Mouse (Mus musculus) testis, adult 2 months (tissue): Measurements from ENCODE around the gene Sema4d. TPM values are rescaled to one million over a fixed set of nuclear protein-coding genes. Genes with fewer than 3 reads are reported as not detected.

Experiments
- H3K27ac ChIP-seq: fragments of 200-500 bp; 2 replicates; pipeline ENCODE4 v1.5.1; 2012; ENCODE audit warnings: low read depth, low read length; ENCODE audit not compliant: control insufficient read depth, insufficient read depth
- H3K27me3 ChIP-seq: fragments of 200-500 bp; 2 replicates; pipeline ENCODE4 v1.6.1; 2012; ENCODE audit warnings: mild to moderate bottlenecking, low read length, moderate library complexity; ENCODE audit not compliant: control insufficient read depth, insufficient read depth
- H3K36me3 ChIP-seq: fragments of 200-500 bp; 2 replicates; pipeline ENCODE4 v1.6.1; 2012; ENCODE audit warnings: mild to moderate bottlenecking, low read length; ENCODE audit not compliant: control insufficient read depth, insufficient read depth
- H3K4me1 ChIP-seq: fragments of 200-500 bp; 2 replicates; pipeline ENCODE4 v1.6.1; 2012; ENCODE audit warnings: low read length; ENCODE audit not compliant: control insufficient read depth, insufficient read depth
- H3K4me3 ChIP-seq: fragments of 200-500 bp; 2 replicates; pipeline ENCODE4 v1.5.1; 2012; ENCODE audit warnings: low read depth, mild to moderate bottlenecking, low read length, moderate library complexity, mixed read lengths; ENCODE audit not compliant: control insufficient read depth
- CTCF ChIP-seq: fragments of 200-500 bp; IDR thresholded peaks from 2 replicates; pipeline ENCODE4 v1.5.1; 2012; ENCODE audit warnings: low read depth, mild to moderate bottlenecking, inconsistent platforms, low read length, moderate library complexity; ENCODE audit not compliant: control insufficient read depth, insufficient read depth, insufficient replicate concordance
- POLR2A ChIP-seq: fragments of 200-500 bp; IDR thresholded peaks from 2 replicates; pipeline ENCODE4 v1.6.1; 2012; ENCODE audit warnings: low read depth, mild to moderate bottlenecking, inconsistent platforms, low read length, moderate library complexity; ENCODE audit not compliant: control insufficient read depth
- polyA plus RNA-seq: library from polyadenylated mRNA; depleted of rRNA; stranded (reverse); fragments of >200 nt; gene quantifications from 2 replicates; pipeline ENCODE4 v1.2.3, GENCODE M21; 2012

Sema4d gene
- polyA plus RNA-seq, 1 experiment, result 1.4 TPM

DNA sequence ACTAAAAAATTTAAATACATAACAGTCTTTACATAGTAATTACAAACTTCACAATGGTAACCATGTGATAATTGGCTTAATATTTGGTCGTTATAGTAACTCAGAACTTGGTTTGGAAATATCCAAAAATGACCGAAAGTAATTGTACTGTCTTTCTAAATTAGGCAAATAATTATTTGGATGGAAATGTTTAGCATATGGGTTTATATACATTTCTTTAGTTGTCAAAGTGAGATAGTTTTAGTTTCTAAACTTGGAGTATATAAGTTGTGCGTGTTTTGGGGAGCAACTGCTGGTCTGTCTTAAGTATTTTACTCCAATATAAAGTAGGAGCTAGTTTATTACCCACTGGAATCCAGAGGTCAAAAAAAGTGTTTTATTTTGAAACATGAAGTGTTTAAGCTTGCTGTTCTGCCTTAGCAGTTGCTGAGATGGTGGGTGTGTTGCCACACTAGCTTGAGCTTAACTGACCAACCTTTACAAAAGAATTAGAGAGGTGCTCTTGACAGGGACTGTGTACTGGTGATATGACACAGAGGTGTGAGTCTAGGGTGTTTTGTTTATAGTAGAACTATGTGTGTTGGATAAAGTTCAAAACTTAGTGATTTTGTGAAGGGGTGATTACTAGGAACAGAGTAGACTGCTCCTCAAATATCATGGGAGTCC is 147.1 kb downstream of the Sema4d start:
- Histone ChIP-seq H3K4me3 (peak overlapping the region; percentile 64), H3K27me3 (no peaks in the 10 kb centered on the region), H3K36me3 (peaks cover 2% of the 10 kb centered on the region), H3K27ac (peak overlapping the region; percentile 39), H3K4me1 (peaks cover 4% of the 10 kb centered on the region; the same call in 1 of the 2 replicates)
- TF ChIP-seq CTCF, result no peak
- TF ChIP-seq POLR2A, result no peak

DNA sequence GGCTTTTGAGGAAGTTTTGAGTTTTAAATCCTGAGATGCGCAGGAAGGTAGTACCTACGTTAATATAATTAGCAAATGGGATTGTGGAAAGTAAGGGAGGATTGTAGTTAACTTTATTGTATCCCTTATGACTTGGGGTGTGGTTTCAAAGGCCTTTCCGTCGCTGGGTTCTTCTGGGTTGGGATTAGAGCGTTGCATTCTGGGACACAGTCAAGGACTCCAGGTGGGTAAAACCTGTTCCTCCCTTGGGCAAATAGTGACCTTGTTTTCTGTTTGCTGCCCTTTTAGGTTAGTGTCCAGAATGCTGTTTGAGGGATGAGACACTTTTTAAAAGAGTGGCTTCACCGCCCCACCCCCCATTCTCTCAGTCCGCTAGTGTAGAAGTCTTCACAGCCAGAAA is 147.7 kb downstream of the Sema4d start:
- Histone ChIP-seq H3K27me3 (no peaks in the 10 kb centered on the region), H3K27ac (peak overlapping the region; percentile 99), H3K36me3 (peaks cover 2% of the 10 kb centered on the region), H3K4me1 (peaks cover 4% of the 10 kb centered on the region; the same call in 1 of the 2 replicates), H3K4me3 (peak overlapping the region; percentile 99)
- TF ChIP-seq CTCF, result no peak
- TF ChIP-seq POLR2A, result no peak

DNA sequence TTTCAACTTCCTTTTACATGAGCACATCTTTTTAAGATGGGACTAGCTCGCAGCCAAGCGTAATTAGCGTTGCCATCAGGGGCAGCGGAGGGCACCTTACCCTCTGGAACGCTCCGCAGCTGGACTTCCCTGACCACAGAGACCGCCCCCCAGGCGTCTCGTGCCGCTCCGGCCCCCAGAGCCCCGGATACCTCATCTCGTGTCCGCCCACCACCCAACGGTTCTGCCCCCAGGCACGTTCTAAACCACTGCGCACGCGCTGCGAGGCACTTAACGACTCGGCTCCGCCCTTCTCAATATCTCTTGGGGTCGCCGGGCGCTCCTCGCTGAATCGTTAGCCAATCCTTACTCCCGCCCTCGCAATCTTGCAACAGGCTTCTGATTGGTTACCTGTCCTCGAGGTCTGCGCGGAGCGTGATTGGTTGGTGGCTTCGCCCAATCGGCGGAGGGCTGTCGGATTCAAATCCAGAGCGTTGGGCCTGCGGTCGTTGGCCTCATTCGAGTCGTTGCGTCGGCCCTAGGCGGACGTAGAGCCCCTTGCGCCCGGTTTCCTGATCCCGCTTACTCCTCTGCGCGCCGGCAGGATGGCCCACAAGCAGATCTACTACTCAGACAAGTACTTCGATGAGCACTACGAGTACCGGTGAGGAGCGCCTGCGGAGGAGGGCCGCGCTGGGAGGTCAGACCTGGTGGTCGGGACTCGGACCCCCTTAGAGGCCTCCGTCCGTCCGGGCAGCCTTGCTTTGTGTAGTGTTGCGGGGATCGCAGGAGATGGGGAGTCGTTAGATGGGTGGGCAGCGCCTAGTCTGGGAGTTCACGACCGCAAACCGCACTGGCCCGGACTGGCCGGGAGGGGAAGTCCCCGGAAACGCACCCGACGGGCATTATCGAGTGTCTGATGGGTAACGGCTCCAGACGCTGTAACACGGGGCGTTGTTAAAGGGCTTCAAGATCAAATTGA is 148.4 kb downstream of the Sema4d start, which contains the start of gene Cks2:
Gene Cks2 (plus strand): TSS at position 404 of the 961 bp plus-strand sequence.
- TF ChIP-seq POLR2A, result peak; percentile 89
- TF ChIP-seq CTCF, result no peak
- Histone ChIP-seq H3K4me3 (peak within 1 kb of the TSS; percentile 99), H3K27me3 (no peaks in the 10 kb centered on the region), H3K4me1 (peaks cover 4% of the 10 kb centered on the region; the same call in 1 of the 2 replicates), H3K36me3 (peaks cover 2% of the 10 kb centered on the region), H3K27ac (peak within 1 kb of the TSS; percentile 99)

DNA sequence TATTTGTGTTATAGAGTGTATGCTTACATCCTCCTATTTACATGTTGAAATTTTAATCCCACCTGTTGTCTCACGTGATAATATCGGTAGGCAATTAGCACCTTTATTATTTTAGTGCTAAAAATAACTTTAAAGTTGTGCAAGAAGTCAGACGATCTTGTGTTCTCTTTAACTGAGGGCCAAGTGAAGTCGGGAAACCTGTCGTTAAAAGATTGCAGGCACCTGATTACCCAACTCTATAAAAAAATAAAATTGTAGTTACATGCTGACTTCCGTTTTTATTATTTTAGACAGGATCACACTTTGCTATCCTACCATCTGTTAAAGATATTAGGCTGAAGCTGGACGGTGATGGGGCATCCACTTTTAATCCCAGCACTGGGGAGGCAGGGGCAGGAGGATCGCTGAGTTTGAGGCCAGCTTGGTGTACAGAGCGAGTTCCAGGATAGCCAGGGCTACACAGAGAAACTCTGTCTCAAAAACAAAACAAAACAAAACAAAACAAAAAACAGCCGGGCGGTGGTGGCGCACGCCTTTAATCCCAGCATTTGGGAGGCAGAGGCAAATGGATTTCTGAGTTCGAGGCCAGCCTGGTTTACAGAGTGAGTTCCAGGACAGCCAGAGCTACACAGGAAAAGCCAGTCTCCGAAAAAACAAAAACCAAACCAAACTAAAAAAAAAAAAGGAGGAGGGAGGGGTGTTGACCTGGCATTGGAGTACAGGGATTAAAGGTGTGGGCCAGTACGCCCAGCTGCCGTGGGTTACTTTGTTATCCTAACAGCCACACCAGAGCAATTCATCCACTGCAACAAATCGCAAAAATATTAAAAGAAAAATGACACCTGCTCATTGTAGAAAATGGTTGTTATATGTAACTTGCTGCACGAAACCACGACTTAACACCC is 149.4 kb downstream of the Sema4d start:
- Histone ChIP-seq H3K36me3 (peaks cover 2% of the 10 kb centered on the region), H3K4me1 (peaks cover 4% of the 10 kb centered on the region; the same call in 1 of the 2 replicates), H3K27ac (peak overlapping the region; percentile 99), H3K27me3 (no peaks in the 10 kb centered on the region), H3K4me3 (peak overlapping the region; percentile 99)
- TF ChIP-seq CTCF, result no peak
- no peak for TF ChIP-seq POLR2A

DNA sequence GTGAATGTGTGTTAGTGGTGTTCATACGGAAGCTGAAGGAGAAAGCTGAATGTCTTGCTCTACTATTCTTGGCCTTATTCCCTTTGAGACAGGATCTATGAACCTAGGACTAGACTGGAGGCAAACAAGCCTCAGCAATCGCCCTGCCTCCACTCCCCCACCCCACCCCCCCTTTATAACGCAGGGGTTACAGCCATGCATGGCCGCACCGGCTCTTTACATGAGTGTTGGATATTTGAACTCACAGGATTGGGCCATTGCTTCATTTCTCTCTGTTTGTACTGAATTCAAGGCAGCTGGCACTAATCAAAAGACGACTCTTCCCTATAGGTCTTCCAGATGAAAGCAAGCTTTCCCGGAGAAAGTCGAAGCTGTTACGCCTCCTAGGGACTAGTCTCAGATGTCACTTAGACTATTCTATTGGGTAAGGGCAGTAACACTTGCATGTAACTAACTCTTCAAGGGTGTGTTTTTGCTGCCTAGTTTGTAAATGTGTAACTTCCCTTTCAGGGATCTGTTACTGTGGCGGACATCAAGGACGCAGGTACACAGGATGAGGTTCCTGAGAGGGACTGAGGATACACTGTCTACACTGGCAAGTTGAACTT is 151.3 kb downstream of the Sema4d start:
- Histone ChIP-seq H3K36me3 (peaks cover 2% of the 10 kb centered on the region), H3K27ac (no peak overlapping the region)

DNA sequence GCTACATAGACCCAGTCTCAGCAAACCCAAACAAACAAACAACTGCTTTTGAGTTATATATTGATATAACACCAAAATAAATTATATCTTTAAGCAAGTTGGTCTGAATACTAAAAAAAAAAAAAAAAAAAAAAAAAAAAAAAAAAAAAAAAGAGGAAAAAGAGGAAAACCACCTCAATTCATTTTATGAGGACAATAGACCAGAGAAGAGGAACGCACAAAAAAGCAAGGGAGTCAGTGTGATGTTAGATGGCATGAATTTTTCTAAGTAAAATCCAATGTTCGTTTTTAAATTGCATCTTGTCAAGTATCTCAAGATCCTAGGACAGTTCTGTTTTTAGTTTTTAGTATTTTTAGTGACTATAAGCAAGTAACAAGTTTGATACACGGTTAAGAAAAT is 152.1 kb downstream of the Sema4d start:
- no peak for TF ChIP-seq CTCF
- TF ChIP-seq POLR2A, result no peak
- H3K27me3 ChIP-seq, result no peaks in the 10 kb centered on the region
- H3K4me3 ChIP-seq, result no peak overlapping the region
- no peak overlapping the region for H3K27ac ChIP-seq
- H3K36me3 ChIP-seq, result peaks cover 2% of the 10 kb centered on the region
- H3K4me1 ChIP-seq, result peaks cover 4% of the 10 kb centered on the region; the same call in 1 of the 2 replicates

More for the DNA sequence above, 151.3 kb downstream of the Sema4d start:
- Histone ChIP-seq H3K27me3 (no peaks in the 10 kb centered on the region), H3K4me3 (peak overlapping the region; percentile 18; the same call in 1 of the 2 replicates), H3K4me1 (peaks cover 4% of the 10 kb centered on the region; the same call in 1 of the 2 replicates)
- no peak for TF ChIP-seq POLR2A
- TF ChIP-seq CTCF, result no peak
